Mouse (Mus musculus) c-Kit-positive CD71-negative TER-119-negative erythroid progenitor cells, embryonic 14.5 days (primary cell): ENCODE data around the gene Luc7l.
"Not testable (repeated sequence)": the region's sequence is repeated elsewhere in the genome, so short reads cannot be mapped to it uniquely, and the experiment has no call there.

ENCODE experiments used
- DNase-seq: peaks from one replicate; pipeline ENCODE4 v3.0.0-alpha.2; 2013; ENCODE audit warnings: low read depth

The Luc7l gene

GRCm38 (mm10) chr17:26253399-26253798, 703 bp downstream of the Luc7l start:
- no peak for DNase-seq

- no peak for DNase-seq
Observed at GRCm38 (mm10) chr17:26255313-26255712, 2.6 kb downstream of the Luc7l start.

DNA sequence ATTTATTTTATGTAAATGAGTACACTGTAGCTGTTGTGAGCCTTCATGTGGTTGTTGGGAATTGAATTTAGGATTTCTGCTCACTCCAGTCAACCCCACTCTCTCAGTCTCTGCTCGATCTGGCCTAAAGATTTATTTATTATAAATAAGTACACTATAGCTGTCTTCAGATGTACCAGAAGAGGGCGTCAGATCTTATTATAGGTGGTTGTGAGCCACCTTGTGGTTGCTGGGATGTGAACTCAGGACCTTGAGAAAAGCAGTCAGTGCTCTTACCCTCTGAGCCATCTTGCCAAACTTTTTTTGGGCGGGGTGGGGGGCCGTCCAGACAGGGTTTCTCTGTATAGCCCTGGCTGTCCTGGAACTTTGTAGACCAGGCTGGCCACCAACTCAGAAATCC, 9.1 kb downstream of the Luc7l start:
- no peak for DNase-seq

DNA sequence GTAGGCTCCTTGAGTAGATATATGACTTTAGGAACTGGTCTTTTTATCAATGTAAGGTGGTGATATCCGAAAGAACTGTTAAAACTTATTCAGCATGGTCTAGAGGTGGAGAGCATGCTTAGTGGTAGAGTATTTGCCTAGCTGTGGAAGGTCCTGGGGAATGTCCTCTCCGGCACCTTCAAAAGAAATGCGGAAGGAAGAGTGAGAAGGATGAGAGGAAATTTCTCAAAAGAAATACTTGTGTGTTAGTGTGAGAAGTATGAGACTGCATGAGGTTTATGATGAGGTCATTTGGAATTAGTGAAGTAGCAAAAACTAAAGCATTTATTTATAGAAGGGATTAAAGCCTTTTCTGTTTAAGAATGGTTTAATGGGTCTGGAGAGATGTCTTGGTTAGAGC, 9.7 kb downstream of the Luc7l start:
- DNase-seq, result no peak

DNA sequence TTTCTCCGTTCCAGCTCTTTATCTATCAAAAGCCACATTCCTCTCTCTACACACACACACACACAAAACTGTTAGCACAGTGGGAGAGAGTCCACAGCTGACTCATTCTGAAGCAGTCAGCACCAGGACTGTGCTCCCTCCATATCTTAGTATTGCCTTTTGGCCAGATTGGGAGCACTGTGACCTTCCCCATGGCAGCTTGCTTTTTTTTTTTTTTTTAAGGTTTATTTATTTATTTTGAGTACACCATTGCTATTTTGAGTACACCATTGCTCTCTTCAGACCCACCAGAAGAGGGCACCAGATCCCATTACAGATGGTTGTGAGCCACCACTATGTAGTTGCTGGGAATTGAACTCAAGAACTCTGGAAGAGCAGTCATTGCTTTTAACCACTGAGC, 16.2 kb downstream of the Luc7l start:
- DNase-seq, result no peak

GRCm38 (mm10) chr17:26269577-26269976, 16.9 kb downstream of the Luc7l start:
- not testable (repeated sequence) for DNase-seq

DNA sequence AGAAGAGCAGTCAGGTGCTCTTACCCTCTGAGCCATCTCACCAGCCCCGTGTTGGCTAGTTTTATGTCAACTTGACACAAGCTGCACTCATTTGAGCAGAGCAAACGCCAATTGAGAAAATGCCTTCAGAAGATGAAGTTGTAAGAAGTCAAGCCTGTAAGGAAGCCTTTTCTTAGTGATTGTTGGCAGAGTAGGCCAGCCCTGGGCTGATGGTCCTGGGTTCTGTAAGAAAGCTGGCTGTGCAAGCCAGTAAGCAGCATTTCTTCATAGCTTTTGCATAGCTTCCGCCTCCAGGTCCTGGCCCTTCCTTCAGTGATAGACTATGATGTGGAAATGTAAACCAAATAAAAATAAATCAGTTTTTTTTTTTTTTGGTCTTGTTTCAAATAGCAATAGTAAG, 19.9 kb downstream of the Luc7l start:
- DNase-seq, result no peak

DNA sequence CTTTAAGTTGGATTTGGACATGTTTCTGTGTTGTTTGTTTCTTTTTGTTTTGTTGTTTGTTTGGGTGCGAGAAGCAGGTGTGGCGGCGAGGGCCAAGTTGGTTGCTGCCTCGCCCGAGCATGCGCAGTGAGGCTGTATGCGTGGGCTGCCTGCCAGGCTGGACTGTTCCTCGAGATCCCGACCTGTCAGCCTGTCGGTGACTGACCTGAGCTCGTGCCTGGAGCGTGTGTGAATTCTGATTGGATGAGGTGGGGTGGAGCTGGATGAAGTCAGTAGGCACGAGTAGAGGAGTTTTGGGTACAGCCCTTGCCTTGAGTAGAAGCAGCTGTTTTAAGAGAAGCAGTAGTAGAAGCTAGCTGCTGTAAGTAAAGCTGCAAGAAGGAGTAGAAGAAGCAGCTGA, 23.2 kb downstream of the Luc7l start:
- no peak for DNase-seq

DNA sequence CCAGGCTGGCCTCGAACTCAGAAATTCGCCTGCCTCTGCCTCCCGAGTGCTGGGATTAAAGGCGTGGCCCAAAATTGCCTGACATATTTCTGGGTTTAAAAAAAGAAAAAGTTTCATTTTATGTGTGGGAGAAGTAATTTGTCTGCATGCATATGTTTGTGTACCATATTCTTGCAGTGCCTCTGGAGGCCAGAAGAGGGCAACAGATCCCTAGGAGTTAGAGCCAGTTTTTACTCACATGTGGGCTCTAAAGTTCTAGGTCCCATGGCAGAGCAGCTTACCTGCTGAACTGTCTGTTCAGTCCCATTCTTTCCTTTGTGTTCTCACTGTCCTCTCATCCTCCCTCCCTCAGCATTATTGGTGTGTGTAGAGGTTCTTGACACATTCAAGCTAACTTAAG, 24.0 kb downstream of the Luc7l start:
- no peak for DNase-seq

DNA sequence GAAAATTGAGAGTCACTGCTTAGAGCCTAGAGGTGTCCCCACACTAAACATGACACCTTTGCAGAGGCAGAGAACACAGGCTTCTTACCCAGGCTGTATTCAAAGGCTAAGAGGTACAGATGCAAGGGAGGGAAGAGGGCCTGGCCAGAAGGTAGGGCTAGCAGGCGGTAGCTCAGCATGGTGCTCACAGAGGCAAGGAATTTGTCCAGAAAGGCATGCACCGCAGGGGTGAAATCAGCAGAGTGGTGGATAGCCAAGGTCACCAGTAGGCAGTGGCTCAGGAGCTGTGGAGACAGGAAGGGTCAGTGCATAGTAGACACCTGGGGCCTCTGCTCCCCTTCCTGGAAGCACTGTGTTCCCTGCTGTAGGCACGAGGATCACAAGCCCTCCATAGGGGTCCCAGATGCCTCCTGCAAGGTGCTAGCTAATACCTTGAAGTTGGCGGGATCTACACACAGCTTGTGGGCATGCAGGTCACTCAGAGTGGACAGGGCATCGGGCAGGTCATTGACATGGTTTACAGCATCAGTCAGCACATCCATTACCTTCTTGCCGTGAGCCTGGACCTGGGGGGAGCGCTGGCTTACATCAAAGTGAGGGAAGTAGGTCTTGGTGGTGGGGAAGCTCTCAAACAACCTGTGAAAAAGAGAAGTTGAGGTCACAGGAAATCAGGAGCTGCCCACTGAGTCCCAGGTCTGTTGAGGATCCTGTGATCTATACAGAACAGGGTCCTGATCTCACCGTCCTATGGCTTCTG, 33.7 kb downstream of the Luc7l start:
- no peak for DNase-seq

DNA sequence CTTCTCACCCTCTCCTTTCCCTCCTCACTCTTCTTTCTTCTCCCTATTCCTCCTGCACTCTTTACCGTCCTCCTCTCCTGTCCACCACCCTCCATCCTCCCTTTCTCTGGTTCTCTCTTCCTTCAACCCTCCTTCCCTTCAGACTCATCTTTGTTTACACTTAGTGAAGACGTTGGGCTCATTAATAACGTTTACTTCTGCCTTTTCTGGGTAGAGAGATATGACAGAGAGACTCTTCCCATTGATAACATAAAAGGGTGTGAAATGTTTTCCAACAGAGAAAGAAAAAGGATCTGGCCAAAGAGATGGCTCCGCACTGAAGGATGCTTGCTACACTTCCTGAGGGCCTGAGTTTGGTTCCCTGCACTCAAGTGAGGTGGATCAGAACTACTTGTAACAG, 36.8 kb downstream of the Luc7l start:
- no peak for DNase-seq

DNA sequence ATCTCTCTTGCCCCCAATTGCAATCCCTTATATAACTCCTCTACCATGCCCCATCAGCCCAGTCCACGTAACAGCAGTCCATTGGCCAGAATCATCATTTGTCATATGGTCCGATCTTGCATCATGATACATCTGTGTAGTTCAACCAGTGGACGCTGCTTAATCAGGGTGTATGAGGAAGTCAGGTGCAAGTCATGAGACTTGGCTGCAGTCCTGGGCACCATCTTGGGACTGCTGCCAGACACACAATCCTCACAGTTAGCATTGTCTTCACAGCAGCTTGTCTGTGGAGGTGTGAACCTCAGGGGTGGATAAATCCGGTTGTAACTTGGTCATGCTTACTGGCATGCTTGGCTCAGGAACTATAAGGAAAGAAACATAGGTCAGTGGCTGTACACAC, 45.6 kb downstream of the Luc7l start:
- DNase-seq, result not testable (repeated sequence)

DNA sequence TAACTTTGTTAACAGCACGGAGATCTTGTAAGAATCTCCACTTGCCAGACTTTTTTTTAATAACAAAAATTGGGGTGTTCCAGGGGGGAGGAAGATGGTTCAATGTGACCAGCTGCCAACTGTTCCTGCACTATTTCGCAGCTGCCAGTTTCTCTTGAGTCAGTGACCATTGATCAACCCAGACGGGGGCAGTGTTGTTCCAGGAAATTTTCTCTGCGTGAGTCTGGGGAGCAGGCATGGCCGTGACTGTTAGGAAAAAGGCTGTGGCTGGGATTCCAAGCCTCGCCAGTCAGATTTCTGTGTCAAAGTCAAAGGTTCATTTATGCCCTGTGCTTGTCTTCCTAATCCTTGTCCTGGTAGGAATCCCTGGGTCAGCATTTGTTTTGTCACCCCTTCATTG, 61.6 kb downstream of the Luc7l start:
- peak; percentile 45 for DNase-seq

- no peak for DNase-seq
Observed at GRCm38 (mm10) chr17:26315474-26315873, 62.8 kb downstream of the Luc7l start.

GRCm38 (mm10) chr17:26318441-26318840, 65.7 kb downstream of the Luc7l start:
- DNase-seq, result no peak
